Mouse (Mus musculus) MEL (cell line): ENCODE results near the gene 4931423N10Rik.

Experiments
- CTCF ChIP-seq, 3 experiments: IDR thresholded peaks in 2 of 3; conservative IDR thresholded peaks in 1 of 3; 2 replicates each; pipeline ENCODE4 v1.5.1; 2011 to 2012; ENCODE audit warnings: low read length in 3 of 3, low read depth in 2 of 3, mild to moderate bottlenecking in 2 of 3, improper control_type of control experiment in 1 of 3, inconsistent platforms in 1 of 3, mixed read lengths in 1 of 3, moderate library complexity in 1 of 3; ENCODE audit not compliant: control insufficient read depth in 1 of 3, insufficient read depth in 1 of 3, poor library complexity in 1 of 3, severe bottlenecking in 1 of 3
- E2F4 ChIP-seq: IDR thresholded peaks from 2 replicates; pipeline ENCODE4 v1.6.1; 2011; ENCODE audit warnings: low read depth, low read length, improper control_type of control experiment, borderline replicate concordance
- ELF1 ChIP-seq: IDR thresholded peaks from 2 replicates; pipeline ENCODE4 v1.6.1; 2014; ENCODE audit warnings: low read depth, mild to moderate bottlenecking, inconsistent platforms, low read length, improper control_type of control experiment, moderate library complexity
- EP300 ChIP-seq, 2 experiments: IDR thresholded peaks; 2 replicates each; pipeline ENCODE4 v1.6.1; 2011; ENCODE audit warnings: improper control_type of control experiment in 2 of 2, low read length in 2 of 2, low read depth in 1 of 2, mild to moderate bottlenecking in 1 of 2
- ETS1 ChIP-seq: IDR thresholded peaks from 2 replicates; pipeline ENCODE4 v1.6.1; 2012; ENCODE audit warnings: low read depth, mild to moderate bottlenecking, inconsistent platforms, low read length, improper control_type of control experiment, moderate library complexity
- HCFC1 ChIP-seq: IDR thresholded peaks from 2 replicates; pipeline ENCODE4 v1.6.1; 2012; ENCODE audit warnings: low read depth, mild to moderate bottlenecking, inconsistent platforms, low read length, improper control_type of control experiment, moderate library complexity
- MAFK ChIP-seq: IDR thresholded peaks from 2 replicates; pipeline ENCODE4 v1.6.1; 2011; ENCODE audit warnings: low read depth, mild to moderate bottlenecking, low read length, improper control_type of control experiment, borderline replicate concordance
- MEF2A ChIP-seq: IDR thresholded peaks from 2 replicates; pipeline ENCODE4 v1.6.1; 2014; ENCODE audit warnings: low read depth, mild to moderate bottlenecking, inconsistent platforms, low read length, improper control_type of control experiment; ENCODE audit not compliant: poor library complexity, insufficient replicate concordance, severe bottlenecking; ENCODE audit errors: extremely low read depth
- MYC ChIP-seq: IDR thresholded peaks from 2 replicates; pipeline ENCODE4 v1.6.1; 2011; ENCODE audit warnings: low read depth, mild to moderate bottlenecking, low read length, improper control_type of control experiment, moderate library complexity
- NELFE ChIP-seq: IDR thresholded peaks from 2 replicates; pipeline ENCODE4 v1.6.1; 2011; ENCODE audit warnings: low read depth, low read length, improper control_type of control experiment
- POLR2A ChIP-seq, 2 experiments: IDR thresholded peaks; 2 replicates each; pipeline ENCODE4 v1.6.1; 2011 to 2012; ENCODE audit warnings: low read length in 2 of 2, mild to moderate bottlenecking in 2 of 2, control low read depth in 1 of 2, improper control_type of control experiment in 1 of 2, low read depth in 1 of 2, moderate library complexity in 1 of 2; ENCODE audit not compliant: control insufficient read depth in 1 of 2, insufficient read depth in 1 of 2, poor library complexity in 1 of 2
- USF2 ChIP-seq, 2 experiments: IDR thresholded peaks; 2 replicates each; pipeline ENCODE4 v1.6.1; 2011 to 2012; ENCODE audit warnings: improper control_type of control experiment in 2 of 2, low read length in 2 of 2, borderline replicate concordance in 1 of 2, inconsistent platforms in 1 of 2, low read depth in 1 of 2, mild to moderate bottlenecking in 1 of 2; ENCODE audit not compliant: insufficient read depth in 1 of 2
- ZC3H11A ChIP-seq: IDR thresholded peaks from 2 replicates; pipeline ENCODE4 v1.6.1; 2012; ENCODE audit warnings: low read depth, mild to moderate bottlenecking, inconsistent platforms, low read length, improper control_type of control experiment
- ZMIZ1 ChIP-seq: IDR thresholded peaks from 2 replicates; pipeline ENCODE4 v1.6.1; 2012; ENCODE audit warnings: low read depth, mild to moderate bottlenecking, inconsistent platforms, low read length, improper control_type of control experiment, moderate library complexity

DNA sequence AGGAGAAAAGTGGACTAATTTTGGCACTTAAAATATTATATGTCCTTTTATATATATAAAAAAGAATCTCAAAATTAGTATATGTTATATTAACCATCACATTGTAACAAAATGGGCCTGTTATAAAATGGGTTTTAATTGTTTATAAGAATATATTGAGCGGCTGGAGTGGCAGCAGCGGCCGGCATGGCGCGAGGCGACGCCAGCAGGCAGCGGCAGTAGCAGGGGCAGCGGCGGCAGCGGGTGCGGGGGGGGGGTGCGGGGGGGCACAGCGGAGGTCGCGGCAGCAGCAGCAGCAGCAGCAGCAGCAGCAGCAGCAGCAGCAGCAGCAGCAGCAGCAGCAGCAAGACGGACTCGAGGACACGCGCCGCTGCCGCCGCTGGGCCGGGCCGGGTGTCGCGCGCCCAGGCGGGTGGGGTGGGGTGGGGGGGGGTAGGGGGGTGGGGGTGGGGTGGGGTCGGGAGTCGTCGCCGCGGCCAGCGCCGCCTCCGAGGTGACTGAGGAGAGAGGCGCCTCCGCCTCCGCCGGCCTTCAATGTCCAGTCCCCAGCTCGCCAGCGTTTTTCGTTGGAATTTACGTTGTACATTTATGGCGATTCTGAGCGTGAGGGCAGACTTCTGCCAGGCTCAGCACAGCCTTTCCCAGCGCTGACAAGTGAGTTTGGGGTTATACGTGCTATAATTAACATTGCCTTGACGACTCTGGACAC is 26.9 kb downstream of the 4931423N10Rik start:
- TF ChIP-seq MAFK (no peak), ZMIZ1 (no peak), CTCF (IDR thresholded peaks at IDR 0.05 in 2 of 3, conservative IDR thresholded peaks at IDR 0.05 in 1 of 3; ENCODE audit: control insufficient read depth in 1 of 3, insufficient read depth in 1 of 3, low read depth in 2 of 3, low read length in 3 of 3, poor library complexity in 1 of 3, severe bottlenecking in 1 of 3) (no peak), ETS1 (no peak), HCFC1 (no peak), MYC (no peak), EP300 (IDR thresholded peaks at IDR 0.05; ENCODE audit: low read depth in 1 of 2, low read length in 2 of 2) (no peak), ZC3H11A (no peak), ELF1 (no peak), E2F4 (no peak), POLR2A (IDR thresholded peaks at IDR 0.05; ENCODE audit: control insufficient read depth in 1 of 2, insufficient read depth in 1 of 2, low read depth in 1 of 2, low read length in 2 of 2, poor library complexity in 1 of 2) (no peak), NELFE (no peak), USF2 (IDR thresholded peaks at IDR 0.05; ENCODE audit: borderline replicate concordance in 1 of 2, insufficient read depth in 1 of 2, low read depth in 1 of 2, low read length in 2 of 2) (no peak), MEF2A (no peak)
